Mouse (Mus musculus) heart, adult 2 months (tissue): Measurements from ENCODE around the gene Bod1l.

ENCODE experiments used
- CTCF ChIP-seq: fragments of 200-600 bp; IDR thresholded peaks from 2 replicates; pipeline ENCODE4 v1.8.1; 2022; ENCODE audit warnings: antibody characterized with exemption, mild to moderate bottlenecking, moderate library complexity
- EP300 ChIP-seq: fragments of 200-500 bp; IDR thresholded peaks from 2 replicates; pipeline ENCODE4 v1.6.1; 2011; ENCODE audit warnings: low read depth, low read length, control low read depth; ENCODE audit not compliant: insufficient read depth
- POLR2A ChIP-seq: fragments of 200-500 bp; IDR thresholded peaks from 2 replicates; pipeline ENCODE4 v1.6.1; 2011; ENCODE audit warnings: mild to moderate bottlenecking, low read depth, low read length, control low read depth; ENCODE audit not compliant: insufficient read depth

DNA sequence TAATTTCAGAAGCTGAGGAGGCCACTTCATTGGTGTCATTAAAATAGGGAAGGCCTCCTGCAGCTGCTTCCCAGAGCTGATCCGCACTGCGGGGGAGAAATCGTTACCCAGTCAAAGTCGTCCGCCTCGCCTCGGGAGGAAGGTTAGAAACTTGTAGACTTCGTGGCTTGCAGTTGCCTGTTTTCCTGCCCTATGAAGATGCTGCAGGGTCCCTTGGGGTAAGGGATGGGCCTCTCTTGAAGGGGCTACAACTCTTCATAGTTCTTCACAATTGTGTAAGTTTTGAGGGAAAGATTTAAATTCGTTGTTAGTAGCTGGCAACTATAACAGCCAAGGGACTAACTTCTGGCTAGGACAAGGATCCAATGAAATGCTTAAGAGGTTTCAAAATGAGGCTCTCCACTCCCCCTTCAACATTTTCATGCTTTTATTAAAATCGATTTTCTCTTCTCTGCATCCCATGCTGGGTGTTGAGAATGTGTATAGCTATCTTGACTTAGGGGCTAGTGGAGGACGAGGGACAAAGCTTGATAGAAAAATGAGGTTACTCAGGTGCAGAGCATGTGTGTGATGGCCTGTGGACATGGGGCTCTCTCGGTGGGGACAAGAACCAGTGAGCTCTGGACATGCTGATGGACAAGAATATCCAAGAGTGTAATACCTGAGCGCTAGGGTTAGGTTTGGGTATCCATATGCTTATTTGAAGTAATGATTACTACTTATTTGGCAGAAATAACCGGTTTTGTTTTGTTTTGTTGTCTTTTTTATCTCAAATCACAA is 78.3 kb downstream of the Bod1l start:
- TF ChIP-seq EP300 (no peak), POLR2A (no peak), CTCF (no peak)
